Mouse (Mus musculus): Measurements from ENCODE around the gene Hist3h2ba. TPM values are rescaled to one million over a fixed set of nuclear protein-coding genes. Genes with fewer than 3 reads are reported as not detected.

Hist3h2ba gene
- total and polyA plus RNA-seq, 3 experiments, result not detected

DNA sequence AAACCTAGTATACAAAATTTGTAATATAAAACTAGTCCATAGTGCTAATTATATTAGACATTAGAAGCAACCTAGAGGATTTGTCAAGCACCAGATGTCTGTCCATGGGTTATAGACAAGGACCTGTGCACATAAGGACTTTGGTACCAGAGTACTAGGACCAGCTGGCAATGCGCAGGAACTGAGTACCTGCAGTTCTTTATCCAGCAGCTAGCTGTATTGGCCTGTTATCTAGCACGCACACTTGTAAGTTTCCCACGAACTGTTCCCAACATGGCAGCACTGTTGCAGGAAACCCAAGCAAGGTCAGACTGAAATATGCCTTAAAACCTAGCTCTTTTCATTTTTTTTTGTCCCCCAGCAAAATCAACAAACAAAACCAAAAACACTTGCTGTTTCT lies 18.5 kb upstream of the Hist3h2ba start:
- H3K9me3 ChIP-seq (replicated peaks; ENCODE audit: low read length), result no peaks in the 10 kb centered on the region
- no peak for TF ChIP-seq MEF2A (IDR thresholded peaks at IDR 0.05; ENCODE audit: borderline replicate concordance, low read depth, low read length)
- no peak for TF ChIP-seq HCFC1 (IDR thresholded peaks at IDR 0.05; ENCODE audit: low read depth, low read length)
- TF ChIP-seq CHD1 (IDR thresholded peaks at IDR 0.05; ENCODE audit: low read depth, low read length), result no peak
- no peak for TF ChIP-seq SMC3 (IDR thresholded peaks at IDR 0.05; ENCODE audit: low read depth, low read length)
- no peak for TF ChIP-seq IRF4 (IDR thresholded peaks at IDR 0.05; ENCODE audit: low read depth, low read length)
- TF ChIP-seq CHD2 (IDR thresholded peaks at IDR 0.05; ENCODE audit: low read length), result no peak
- TF ChIP-seq MAFK (IDR thresholded peaks at IDR 0.05; ENCODE audit: insufficient replicate concordance, low read length), result no peak
- no peak for TF ChIP-seq JUND (conservative IDR thresholded peaks at IDR 0.05; ENCODE audit: low read depth, low read length)
- no peak for TF ChIP-seq EP300 (IDR thresholded peaks at IDR 0.05; ENCODE audit: low read length)
- TF ChIP-seq USF2 (conservative IDR thresholded peaks at IDR 0.05; ENCODE audit: low read depth, low read length), result no peak
- no peak for TF ChIP-seq ETS1 (conservative IDR thresholded peaks at IDR 0.05; ENCODE audit: low read depth, low read length)
- TF ChIP-seq USF1 (IDR thresholded peaks at IDR 0.05; ENCODE audit: low read depth, low read length), result no peak
- no peak for TF ChIP-seq GABPA (IDR thresholded peaks at IDR 0.05; ENCODE audit: insufficient replicate concordance, low read depth, low read length)
- no peak for TF ChIP-seq NELFE (IDR thresholded peaks at IDR 0.05; ENCODE audit: low read depth, low read length)
- peaks cover 41 to 48% of the 10 kb centered on the region in 2 experiments for H3K36me3 ChIP-seq (replicated peaks in 1 of 2; ENCODE audit: control insufficient read depth in 1 of 2, insufficient read depth in 1 of 2, low read length in 1 of 2)
- H3K4me2 ChIP-seq (ENCODE audit: insufficient read depth, low read depth, poor library complexity, severe bottlenecking), result no peak overlapping the region
- H3K79me2 ChIP-seq (replicated peaks; ENCODE audit: control insufficient read depth, extremely low read depth, insufficient read depth, poor library complexity, severe bottlenecking), result no peaks in the 10 kb centered on the region
- H3K4me3 ChIP-seq (replicated peaks in 1 of 3; ENCODE audit: low read depth in 2 of 3, low read length in 2 of 3, poor library complexity in 1 of 3), result no peak overlapping the region
- in situ Hi-C loops (cut with MboI; ENCODE audit: low pct_ligation_motif_present, low pct_unique_long_range_greater_than_20kb, low sequenced_read_pairs), result no loop called here
- peaks cover 0 to 4% of the 10 kb centered on the region in 2 experiments; a peak in 2 of 4 replicates for H3K4me1 ChIP-seq (ENCODE audit: control insufficient read depth in 1 of 2, insufficient read depth in 2 of 2)
- no peak for DNase-seq (ENCODE audit: extremely low read depth)
- peaks cover 5% of the 10 kb centered on the region for H3K27me3 ChIP-seq (replicated peaks)
- dilution Hi-C loops (cut with MboI; ENCODE audit: extremely low pct_ligation_motif_present, extremely low pct_unique_long_range_greater_than_20kb, low sequenced_read_pairs), result no loop called here
- H3K9ac ChIP-seq (ENCODE audit: insufficient read depth, low read depth), result no peak overlapping the region
- no peak overlapping the region for H3K27ac ChIP-seq (ENCODE audit: insufficient read depth, low read depth)

DNA sequence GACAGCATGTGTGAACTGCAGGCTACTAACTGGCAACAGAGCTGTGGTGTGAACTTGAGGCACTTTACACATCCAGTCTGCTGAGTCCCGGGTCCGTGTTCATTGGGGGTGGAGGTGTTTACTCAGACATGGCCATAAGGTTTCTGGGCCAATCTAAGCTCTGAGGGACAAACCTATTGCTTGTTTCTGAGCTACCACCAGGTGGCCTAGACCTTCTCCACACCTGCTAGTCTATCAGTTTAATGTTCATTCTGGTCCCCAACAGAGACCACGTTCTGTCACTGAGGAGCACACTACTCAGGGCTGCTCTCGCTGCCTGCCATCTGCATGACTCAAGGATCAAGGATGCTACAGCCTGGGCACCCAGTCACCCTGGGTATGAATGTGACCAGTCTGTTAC lies 17.1 kb upstream of the Hist3h2ba start:
- peaks cover 52 to 60% of the 10 kb centered on the region in 2 experiments for H3K36me3 ChIP-seq (replicated peaks in 1 of 2; ENCODE audit: control insufficient read depth in 1 of 2, insufficient read depth in 1 of 2, low read length in 1 of 2)
- no peak overlapping the region for H3K4me2 ChIP-seq (ENCODE audit: insufficient read depth, low read depth, poor library complexity, severe bottlenecking)
- DNase-seq (ENCODE audit: extremely low read depth), result no peak
- in situ Hi-C loops (cut with MboI; ENCODE audit: low pct_ligation_motif_present, low pct_unique_long_range_greater_than_20kb, low sequenced_read_pairs), result no loop called here
- H3K9me3 ChIP-seq (replicated peaks; ENCODE audit: low read length), result no peaks in the 10 kb centered on the region
- peaks cover 1% of the 10 kb centered on the region for H3K27me3 ChIP-seq (replicated peaks)
- no peak overlapping the region for H3K27ac ChIP-seq (ENCODE audit: insufficient read depth, low read depth)
- H3K4me1 ChIP-seq (ENCODE audit: control insufficient read depth in 1 of 2, insufficient read depth in 2 of 2), result peaks cover 0 to 14% of the 10 kb centered on the region in 2 experiments; a peak in 3 of 4 replicates
- no peak overlapping the region for H3K9ac ChIP-seq (ENCODE audit: insufficient read depth, low read depth)
- H3K79me2 ChIP-seq (replicated peaks; ENCODE audit: control insufficient read depth, extremely low read depth, insufficient read depth, poor library complexity, severe bottlenecking), result no peaks in the 10 kb centered on the region
- H3K4me3 ChIP-seq (replicated peaks in 1 of 3; ENCODE audit: low read depth in 2 of 3, low read length in 2 of 3, poor library complexity in 1 of 3), result no peak overlapping the region
- dilution Hi-C loops (cut with MboI; ENCODE audit: extremely low pct_ligation_motif_present, extremely low pct_unique_long_range_greater_than_20kb, low sequenced_read_pairs), result no loop called here
- TF ChIP-seq KAT2A (IDR thresholded peaks at IDR 0.05; ENCODE audit: insufficient replicate concordance, low read length) (no peak), MYC (IDR thresholded peaks at IDR 0.05; ENCODE audit: low read depth, low read length) (no peak), UBTF (IDR thresholded peaks at IDR 0.05; ENCODE audit: low read depth, low read length) (no peak), ELF1 (IDR thresholded peaks at IDR 0.05; ENCODE audit: low read depth, low read length) (no peak), SIN3A (IDR thresholded peaks at IDR 0.05; ENCODE audit: low read length) (no peak), RAD21 (IDR thresholded peaks at IDR 0.05; ENCODE audit: low read depth, low read length) (peak; percentile 27), BHLHE40 (IDR thresholded peaks at IDR 0.05; ENCODE audit: low read depth, low read length) (no peak), CHD2 (IDR thresholded peaks at IDR 0.05; ENCODE audit: low read length) (no peak), ZKSCAN1 (IDR thresholded peaks at IDR 0.05; ENCODE audit: borderline replicate concordance, low read depth, low read length) (no peak), USF1 (IDR thresholded peaks at IDR 0.05; ENCODE audit: low read depth, low read length) (no peak), ZC3H11A (IDR thresholded peaks at IDR 0.05; ENCODE audit: low read depth, low read length) (no peak), JUN (IDR thresholded peaks at IDR 0.05; ENCODE audit: insufficient read depth, low read depth, low read length) (no peak), CHD1 (IDR thresholded peaks at IDR 0.05; ENCODE audit: low read depth, low read length) (no peak), MAX (IDR thresholded peaks at IDR 0.05; ENCODE audit: low read length) (no peak), TCF12 (IDR thresholded peaks at IDR 0.05; ENCODE audit: low read depth, low read length) (no peak), CTCF (conservative IDR thresholded peaks at IDR 0.05 in 1 of 2, IDR thresholded peaks at IDR 0.05 in 1 of 2; ENCODE audit: low read depth in 2 of 2, low read length in 2 of 2) (peak; percentile 37 to 58), SMC3 (IDR thresholded peaks at IDR 0.05; ENCODE audit: low read depth, low read length) (peak; percentile 61), POLR2A (IDR thresholded peaks at IDR 0.05; ENCODE audit: low read depth, low read length) (no peak)

Data from CH12.LX (cell line).